Mouse (Mus musculus) urinary bladder, postnatal 10 days (tissue): Measurements from ENCODE around the gene Gsap.
"Not testable (repeated sequence)": the region's sequence is repeated elsewhere in the genome, so short reads cannot be mapped to it uniquely, and the experiment has no call there.

Source experiments
- DNase-seq: peaks from one replicate; pipeline ENCODE4 v3.0.0; 2022; ENCODE audit warnings: low spot score

The Gsap gene

GRCm38 (mm10) chr5:21328560-21328959 lies 142.5 kb downstream of the Gsap start:
- no peak for DNase-seq

GRCm38 (mm10) chr5:21329672-21330665 lies 143.9 kb downstream of the Gsap start:
- no peak for DNase-seq

GRCm38 (mm10) chr5:21331656-21332055 lies 145.6 kb downstream of the Gsap start:
- no peak for DNase-seq

- no peak for DNase-seq
Measured at GRCm38 (mm10) chr5:21332119-21332518, 146.1 kb downstream of the Gsap start.

GRCm38 (mm10) chr5:21342265-21342664 lies 156.2 kb downstream of the Gsap start:
- DNase-seq, result not testable (repeated sequence)

- DNase-seq, result no peak
Measured at GRCm38 (mm10) chr5:21348366-21348765, 162.3 kb downstream of the Gsap start.

- no peak for DNase-seq
Measured at GRCm38 (mm10) chr5:21351678-21352077, 165.6 kb downstream of the Gsap start.

- DNase-seq, result no peak
Measured at GRCm38 (mm10) chr5:21358648-21359047, 172.6 kb downstream of the Gsap start.

GRCm38 (mm10) chr5:21363343-21363742 lies 177.3 kb downstream of the Gsap start:
- no peak for DNase-seq
